Mouse (Mus musculus): ENCODE measurements around the gene Sf3b2. TPM values are rescaled to one million over a fixed set of nuclear protein-coding genes. Genes with fewer than 3 reads are reported as not detected.

The Sf3b2 gene
- polyA plus RNA-seq, 1 experiment from 2014 or later = 375 TPM

- no peaks in the 10 kb centered on the region for H3K27me3 ChIP-seq (ENCODE audit: control insufficient read depth, insufficient read depth, low read length)
- ATAC-seq (replicated peaks; ENCODE audit: insufficient number of reproducible peaks, low FRiP score, low TSS enrichment, low read depth) (no peak), DNase-seq (ENCODE audit: low spot score) (no peak)
- no peak overlapping the region for H3K4me3 ChIP-seq (ENCODE audit: low read depth, low read length)
- no peaks in the 10 kb centered on the region for H3K9me3 ChIP-seq (replicated peaks; ENCODE audit: control insufficient read depth, low read length)
- no peak overlapping the region for H3K4me2 ChIP-seq (ENCODE audit: low read depth, low read length)
- H3K27ac ChIP-seq (replicated peaks; ENCODE audit: low read depth, low read length) = no peak overlapping the region
- H3K36me3 ChIP-seq (replicated peaks; ENCODE audit: control insufficient read depth, insufficient read depth, low read depth, low read length) = no peaks in the 10 kb centered on the region
- WGBS = 91% methylated on average over 4 of the region's 4 CpGs
- no peak overlapping the region for H3K9ac ChIP-seq (replicated peaks; ENCODE audit: low read length)
- no peaks in the 10 kb centered on the region for H3K4me1 ChIP-seq (ENCODE audit: control insufficient read depth, insufficient read depth, low read length)
These were observed 62.6 kb downstream of the Sf3b2 start for GRCm38 (mm10) chr19:5232696-5233095.

GRCm38 (mm10) chr19:5230110-5230509 is 65.1 kb downstream of the Sf3b2 start:
- no peaks in the 10 kb centered on the region for H3K9me3 ChIP-seq (replicated peaks; ENCODE audit: control insufficient read depth, low read length)
- no peak overlapping the region for H3K27ac ChIP-seq (replicated peaks; ENCODE audit: low read depth, low read length)
- no peak overlapping the region for H3K9ac ChIP-seq (replicated peaks; ENCODE audit: low read length)
- no peak overlapping the region for H3K4me3 ChIP-seq (ENCODE audit: low read depth, low read length)
- WGBS = 78% methylated on average over 2 of the region's 2 CpGs
- H3K4me1 ChIP-seq (ENCODE audit: control insufficient read depth, insufficient read depth, low read length) = no peaks in the 10 kb centered on the region
- no peaks in the 10 kb centered on the region for H3K27me3 ChIP-seq (ENCODE audit: control insufficient read depth, insufficient read depth, low read length)
- DNase-seq (ENCODE audit: low spot score) (no peak), ATAC-seq (replicated peaks; ENCODE audit: insufficient number of reproducible peaks, low FRiP score, low TSS enrichment, low read depth) (no peak)
- H3K36me3 ChIP-seq (replicated peaks; ENCODE audit: control insufficient read depth, insufficient read depth, low read depth, low read length) = no peaks in the 10 kb centered on the region
- H3K4me2 ChIP-seq (ENCODE audit: low read depth, low read length) = no peak overlapping the region

- ATAC-seq (replicated peaks; ENCODE audit: insufficient number of reproducible peaks, low FRiP score, low TSS enrichment, low read depth) = no peak
- no peak overlapping the region for H3K4me2 ChIP-seq (ENCODE audit: low read depth, low read length)
- no peaks in the 10 kb centered on the region for H3K9me3 ChIP-seq (replicated peaks; ENCODE audit: control insufficient read depth, low read length)
- no peaks in the 10 kb centered on the region for H3K27me3 ChIP-seq (ENCODE audit: control insufficient read depth, insufficient read depth, low read length)
- no peak overlapping the region for H3K27ac ChIP-seq (replicated peaks; ENCODE audit: low read depth, low read length)
- no peak overlapping the region for H3K4me3 ChIP-seq (ENCODE audit: low read depth, low read length)
- DNase-seq (ENCODE audit: low spot score) = no peak
- H3K9ac ChIP-seq (replicated peaks; ENCODE audit: low read length) = no peak overlapping the region
- 58% methylated on average over 2 of the region's 2 CpGs for WGBS
- H3K36me3 ChIP-seq (replicated peaks; ENCODE audit: control insufficient read depth, insufficient read depth, low read depth, low read length) = no peaks in the 10 kb centered on the region
- no peaks in the 10 kb centered on the region for H3K4me1 ChIP-seq (ENCODE audit: control insufficient read depth, insufficient read depth, low read length)
These were observed 70.6 kb downstream of the Sf3b2 start for GRCm38 (mm10) chr19:5224624-5225023.

DNA sequence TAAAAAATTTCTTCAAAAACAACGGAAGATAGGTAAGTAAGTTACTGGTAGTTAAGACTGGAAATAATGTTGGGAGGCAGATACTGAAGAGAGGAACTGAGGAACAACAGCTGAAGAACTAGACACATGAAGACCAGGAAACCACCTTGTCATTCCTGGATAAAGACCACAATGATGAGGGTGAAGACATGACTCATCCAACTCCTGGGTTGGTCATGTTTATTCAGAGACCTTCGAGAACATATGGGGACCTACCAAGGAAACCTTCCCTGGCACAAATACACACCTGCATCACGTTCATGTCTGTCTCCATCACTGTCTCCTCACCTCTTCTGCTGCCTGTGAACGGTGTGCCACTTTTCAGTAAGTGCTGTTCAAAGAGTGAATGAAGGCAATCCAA is 71.2 kb downstream of the Sf3b2 start:
- DNase-seq (ENCODE audit: low spot score) = no peak
- H3K27me3 ChIP-seq (ENCODE audit: control insufficient read depth, insufficient read depth, low read length) = no peaks in the 10 kb centered on the region
- H3K4me1 ChIP-seq (ENCODE audit: control insufficient read depth, insufficient read depth, low read length) = no peaks in the 10 kb centered on the region

More for the DNA sequence above, 71.2 kb downstream of the Sf3b2 start:
- 89% methylated on average over 4 of the region's 4 CpGs for WGBS
- Histone ChIP-seq H3K9ac (replicated peaks; ENCODE audit: low read length) (no peak overlapping the region), H3K27ac (replicated peaks; ENCODE audit: low read depth, low read length) (no peak overlapping the region), H3K4me2 (ENCODE audit: low read depth, low read length) (no peak overlapping the region), H3K36me3 (replicated peaks; ENCODE audit: control insufficient read depth, insufficient read depth, low read depth, low read length) (no peaks in the 10 kb centered on the region), H3K4me3 (ENCODE audit: low read depth, low read length) (no peak overlapping the region), H3K9me3 (replicated peaks; ENCODE audit: control insufficient read depth, low read length) (no peaks in the 10 kb centered on the region)
- no peak for ATAC-seq (replicated peaks; ENCODE audit: insufficient number of reproducible peaks, low FRiP score, low TSS enrichment, low read depth)

Other genes with a start within 250 kb of the Sf3b2 start
- gene Rin1, start 245.0 kb downstream of the Sf3b2 start, polyA plus RNA-seq (2014; fragmentation: Nextera tagmentation; extraction: Ambion mirVana) = 0.99 and 1.2 TPM in 2 replicates
- gene Cd248, start 227.4 kb downstream of the Sf3b2 start, polyA plus RNA-seq (2014; fragmentation: Nextera tagmentation; extraction: Ambion mirVana) = 43.1 and 48.4 TPM in 2 replicates
- gene Tmem151a, start 209.9 kb downstream of the Sf3b2 start, polyA plus RNA-seq (2014; fragmentation: Nextera tagmentation; extraction: Ambion mirVana) = 1.8 and 2.1 TPM in 2 replicates
- gene Yif1a, start 206.9 kb downstream of the Sf3b2 start, polyA plus RNA-seq (2014; fragmentation: Nextera tagmentation; extraction: Ambion mirVana) = 62.8 and 75.8 TPM in 2 replicates
- 48.9 and 54.0 TPM in 2 replicates for gene Cnih2, start 196.9 kb downstream of the Sf3b2 start, polyA plus RNA-seq (2014; fragmentation: Nextera tagmentation; extraction: Ambion mirVana)
- gene Rab1b, start 188.4 kb downstream of the Sf3b2 start, polyA plus RNA-seq (2014; fragmentation: Nextera tagmentation; extraction: Ambion mirVana) = 214 and 235 TPM in 2 replicates
- gene Klc2, start 176.9 kb downstream of the Sf3b2 start, polyA plus RNA-seq (2014; fragmentation: Nextera tagmentation; extraction: Ambion mirVana) = 18.9 and 19.8 TPM in 2 replicates
- 24.4 and 28.4 TPM in 2 replicates for gene Pacs1, start 22.3 kb downstream of the Sf3b2 start, polyA plus RNA-seq (2014; fragmentation: Nextera tagmentation; extraction: Ambion mirVana)
- gene Gal3st3, start 2.9 kb upstream of the Sf3b2 start, polyA plus RNA-seq (2014; fragmentation: Nextera tagmentation; extraction: Ambion mirVana) = 8.5 and 11.3 TPM in 2 replicates
- gene Catsper1, start 40.3 kb upstream of the Sf3b2 start, polyA plus RNA-seq (2014; fragmentation: Nextera tagmentation; extraction: Ambion mirVana) = not detected in 2 replicates
- 0.69 and 1.3 TPM in 2 replicates for gene Cst6, start 54.1 kb upstream of the Sf3b2 start, polyA plus RNA-seq (2014; fragmentation: Nextera tagmentation; extraction: Ambion mirVana)
- 58.2 and 63.7 TPM in 2 replicates for gene Eif1ad, start 71.3 kb upstream of the Sf3b2 start, polyA plus RNA-seq (2014; fragmentation: Nextera tagmentation; extraction: Ambion mirVana)
- gene Banf1, start 71.7 kb upstream of the Sf3b2 start, polyA plus RNA-seq (2014; fragmentation: Nextera tagmentation; extraction: Ambion mirVana) = 464 and 487 TPM in 2 replicates
- gene Sart1, start 93.2 kb upstream of the Sf3b2 start, polyA plus RNA-seq (2014; fragmentation: Nextera tagmentation; extraction: Ambion mirVana) = 72.9 and 76.1 TPM in 2 replicates
- 0.15 and 0.36 TPM in 2 replicates for gene Tsga10ip, start 107.1 kb upstream of the Sf3b2 start, polyA plus RNA-seq (2014; fragmentation: Nextera tagmentation; extraction: Ambion mirVana)
- gene Drap1, start 129.5 kb upstream of the Sf3b2 start, polyA plus RNA-seq (2014; fragmentation: Nextera tagmentation; extraction: Ambion mirVana) = 204 and 213 TPM in 2 replicates
- 33.2 and 36.7 TPM in 2 replicates for gene AI837181, start 129.7 kb upstream of the Sf3b2 start, polyA plus RNA-seq (2014; fragmentation: Nextera tagmentation; extraction: Ambion mirVana)
- not detected in 2 replicates for gene Fosl1, start 152.1 kb upstream of the Sf3b2 start, polyA plus RNA-seq (2014; fragmentation: Nextera tagmentation; extraction: Ambion mirVana)
- gene Ccdc85b, start 162.4 kb upstream of the Sf3b2 start, polyA plus RNA-seq (2014; fragmentation: Nextera tagmentation; extraction: Ambion mirVana) = 7.5 and 7.8 TPM in 2 replicates
- gene Fibp, start 165.2 kb upstream of the Sf3b2 start, polyA plus RNA-seq (2014; fragmentation: Nextera tagmentation; extraction: Ambion mirVana) = 105 and 115 TPM in 2 replicates
- 1.1 and 1.4 TPM in 2 replicates for gene Ctsw, start 173.1 kb upstream of the Sf3b2 start, polyA plus RNA-seq (2014; fragmentation: Nextera tagmentation; extraction: Ambion mirVana)
- 80.9 and 91.9 TPM in 2 replicates for gene Efemp2, start 178.5 kb upstream of the Sf3b2 start, polyA plus RNA-seq (2014; fragmentation: Nextera tagmentation; extraction: Ambion mirVana)
- gene Mus81, start 192.9 kb upstream of the Sf3b2 start, polyA plus RNA-seq (2014; fragmentation: Nextera tagmentation; extraction: Ambion mirVana) = 29.6 and 39.2 TPM in 2 replicates
- 3,308 and 3,397 TPM in 2 replicates for gene Cfl1, start 195.0 kb upstream of the Sf3b2 start, polyA plus RNA-seq (2014; fragmentation: Nextera tagmentation; extraction: Ambion mirVana)
- not detected in 2 replicates for gene 1700020D05Rik, start 208.3 kb upstream of the Sf3b2 start, polyA plus RNA-seq (2014; fragmentation: Nextera tagmentation; extraction: Ambion mirVana)
- 8.7 and 9.8 TPM in 2 replicates for gene Snx32, start 215.1 kb upstream of the Sf3b2 start, polyA plus RNA-seq (2014; fragmentation: Nextera tagmentation; extraction: Ambion mirVana)

All from embryonic facial prominence, embryonic 11.5 days (tissue).